Mouse (Mus musculus) cortical plate, adult 2 months (tissue): ENCODE data around the gene Ptpn7. TPM values are rescaled to one million over a fixed set of nuclear protein-coding genes. Genes with fewer than 3 reads are reported as not detected.

Source experiments
- H3K27ac ChIP-seq: fragments of 200-500 bp; 2 replicates; pipeline ENCODE4 v1.5.1; 2012; ENCODE audit warnings: low read length, control low read depth, inconsistent platforms; ENCODE audit not compliant: insufficient read depth
- H3K4me1 ChIP-seq: fragments of 200-500 bp; 2 replicates; pipeline ENCODE4 v1.6.1; 2011; ENCODE audit warnings: low read length; ENCODE audit not compliant: control insufficient read depth, insufficient read depth
- H3K4me3 ChIP-seq: fragments of 200-500 bp; 2 replicates; pipeline ENCODE4 v1.5.1; 2011; ENCODE audit warnings: mild to moderate bottlenecking, low read length, control low read depth; ENCODE audit not compliant: insufficient read depth
- CTCF ChIP-seq: fragments of 200-500 bp; IDR thresholded peaks from 2 replicates; pipeline ENCODE4 v1.5.1; 2011; ENCODE audit warnings: mild to moderate bottlenecking, control low read depth, low read length; ENCODE audit not compliant: insufficient read depth; ENCODE audit errors: extremely low read depth
- POLR2A ChIP-seq: fragments of 200-500 bp; IDR thresholded peaks from 2 replicates; pipeline ENCODE4 v1.6.1; 2011; ENCODE audit warnings: mild to moderate bottlenecking, low read length, control low read depth; ENCODE audit not compliant: insufficient read depth; ENCODE audit errors: extremely low read depth
- polyA plus RNA-seq: library from polyadenylated mRNA; depleted of rRNA; stranded (reverse); fragments of >200 nt; gene quantifications from 2 replicates; pipeline ENCODE4 v1.2.3, GENCODE M21; 2012

The Ptpn7 gene
- polyA plus RNA-seq, 1 experiment = 0.86 TPM

GRCm38 (mm10) chr1:135167435-135167834 lies 34.9 kb downstream of the Ptpn7 start, which contains the start of gene Gpr37l1:
Gene Gpr37l1 (minus strand): TSS chr1:135167681.
- peak within 1 kb of the TSS; percentile 42; the same call in 1 of the 2 replicates for H3K27ac ChIP-seq
- no peaks in the 10 kb centered on the region; the same call in 1 of the 2 replicates for H3K4me1 ChIP-seq
- peak within 1 kb of the TSS; percentile 40 for H3K4me3 ChIP-seq
- peak; percentile 72 for TF ChIP-seq POLR2A
- peak; percentile 40; the same call in 1 of the 2 replicates for TF ChIP-seq CTCF

- H3K4me1 ChIP-seq = no peaks in the 10 kb centered on the region; the same call in 1 of the 2 replicates
- no peak overlapping the region for H3K27ac ChIP-seq
- TF ChIP-seq CTCF (no peak), POLR2A (no peak)
- no peak overlapping the region for H3K4me3 ChIP-seq
Observed at GRCm38 (mm10) chr1:135168453-135169200, 36.1 kb downstream of the Ptpn7 start.

- Histone ChIP-seq H3K27ac (no peak overlapping the region), H3K4me3 (no peak overlapping the region), H3K4me1 (no peaks in the 10 kb centered on the region; the same call in 1 of the 2 replicates)
- TF ChIP-seq POLR2A (no peak), CTCF (no peak)
Observed at GRCm38 (mm10) chr1:135169556-135170224, 37.2 kb downstream of the Ptpn7 start.

- no peak overlapping the region for H3K27ac ChIP-seq
Observed at GRCm38 (mm10) chr1:135170299-135170698, 37.8 kb downstream of the Ptpn7 start.

GRCm38 (mm10) chr1:135171202-135171601 lies 38.7 kb downstream of the Ptpn7 start:
- no peak overlapping the region for H3K27ac ChIP-seq
- TF ChIP-seq CTCF = no peak
- no peak for TF ChIP-seq POLR2A
- no peak overlapping the region for H3K4me3 ChIP-seq
- H3K4me1 ChIP-seq = no peaks in the 10 kb centered on the region; the same call in 1 of the 2 replicates

More at GRCm38 (mm10) chr1:135170299-135170698, 37.8 kb downstream of the Ptpn7 start:
- no peak for TF ChIP-seq CTCF
- no peak for TF ChIP-seq POLR2A
- Histone ChIP-seq H3K4me3 (no peak overlapping the region), H3K4me1 (no peaks in the 10 kb centered on the region; the same call in 1 of the 2 replicates)

GRCm38 (mm10) chr1:135171984-135172383 lies 39.5 kb downstream of the Ptpn7 start:
- peak; percentile 85 for TF ChIP-seq CTCF
- no peak for TF ChIP-seq POLR2A
- no peaks in the 10 kb centered on the region; the same call in 1 of the 2 replicates for H3K4me1 ChIP-seq
- H3K4me3 ChIP-seq = no peak overlapping the region
- H3K27ac ChIP-seq = no peak overlapping the region

GRCm38 (mm10) chr1:135173311-135173710 lies 40.8 kb downstream of the Ptpn7 start:
- H3K27ac ChIP-seq = no peak overlapping the region
- H3K4me3 ChIP-seq = no peak overlapping the region
- no peaks in the 10 kb centered on the region; the same call in 1 of the 2 replicates for H3K4me1 ChIP-seq
- no peak for TF ChIP-seq POLR2A
- TF ChIP-seq CTCF = no peak

GRCm38 (mm10) chr1:135175176-135175575 lies 42.7 kb downstream of the Ptpn7 start:
- no peaks in the 10 kb centered on the region; the same call in 1 of the 2 replicates for H3K4me1 ChIP-seq
- no peak overlapping the region for H3K4me3 ChIP-seq
- TF ChIP-seq POLR2A (no peak), CTCF (no peak)
- H3K27ac ChIP-seq = no peak overlapping the region

GRCm38 (mm10) chr1:135177724-135178123 lies 45.2 kb downstream of the Ptpn7 start:
- H3K27ac ChIP-seq = no peak overlapping the region
- H3K4me3 ChIP-seq = no peak overlapping the region
- TF ChIP-seq CTCF (no peak), POLR2A (no peak)
- no peaks in the 10 kb centered on the region for H3K4me1 ChIP-seq
